Mouse (Mus musculus): ENCODE data around the gene Commd9.

GRCm38 (mm10) chr2:101896425-101897204 lies 10.6 kb downstream of the Commd9 start:
- TF ChIP-seq CTCF (IDR thresholded peaks at IDR 0.05; ENCODE audit: insufficient read depth, low read length) (no peak), POLR2A (IDR thresholded peaks at IDR 0.05; ENCODE audit: borderline replicate concordance, extremely low read depth, low read depth, low read length) (no peak)
